Mouse (Mus musculus) lung, embryonic 14.5 days (tissue): Measurements from ENCODE around the gene Asb1. TPM values are rescaled to one million over a fixed set of nuclear protein-coding genes. Genes with fewer than 3 reads are reported as not detected.
A peak's percentile ranks its signal among the peaks of the same experiment; 100 is the strongest.

ENCODE experiments used
- ATAC-seq: fragments of 200-750 bp; cut with Nextera tagmentation; 2 replicates; pipeline ENCODE4 v1.8.0; 2017; ENCODE audit warnings: mild to moderate bottlenecking, moderate TSS enrichment, moderate library complexity; ENCODE audit not compliant: insufficient read depth
- DNase-seq: peaks from one replicate; pipeline ENCODE4 v3.0.0-alpha.2; 2015
- H3K27ac ChIP-seq: fragments of 300-500 bp; sonication (generic); 2 replicates; pipeline ENCODE4 v1.5.1; 2014; ENCODE audit warnings: low read depth, mild to moderate bottlenecking, moderate library complexity
- H3K27me3 ChIP-seq: fragments of 300-500 bp; sonication (generic); 2 replicates; pipeline ENCODE4 v1.6.1; 2014; ENCODE audit warnings: low read length, control low read depth; ENCODE audit not compliant: insufficient read depth
- H3K36me3 ChIP-seq: fragments of 300-500 bp; sonication (generic); 2 replicates; pipeline ENCODE4 v1.6.1; 2014; ENCODE audit warnings: control low read depth; ENCODE audit not compliant: insufficient read depth
- H3K4me1 ChIP-seq: fragments of 300-500 bp; sonication (generic); 2 replicates; pipeline ENCODE4 v1.6.1; 2014; ENCODE audit warnings: antibody characterized with exemption, control low read depth; ENCODE audit not compliant: insufficient read depth
- H3K4me2 ChIP-seq: fragments of 300-500 bp; sonication (generic); 2 replicates; pipeline ENCODE4 v1.6.1; 2014; ENCODE audit warnings: mild to moderate bottlenecking
- H3K4me3 ChIP-seq: fragments of 300-500 bp; sonication (generic); 2 replicates; pipeline ENCODE4 v1.5.1; 2014; ENCODE audit warnings: low read depth, low read length
- H3K9ac ChIP-seq: fragments of 300-500 bp; sonication (generic); 2 replicates; pipeline ENCODE4 v1.6.1; 2014
- H3K9me3 ChIP-seq: fragments of 300-500 bp; sonication (generic); 2 replicates; pipeline ENCODE4 v1.6.1; 2016; ENCODE audit warnings: low read depth, low read length, control low read depth
- CTCF ChIP-seq: IDR thresholded peaks from 2 replicates; pipeline ENCODE4 v1.5.1; 2016; ENCODE audit warnings: antibody characterized with exemption, low read depth
- WGBS: fragments of 180-500 bp; shearing (Covaris S2); extraction: QIAGEN DNeasy Blood & Tissue Kit; methylation state at CpG from one replicate; pipeline ENCODE4 v1.1.7; 2014; 5-methylcytosine and 5-hydroxymethylcytosine counted together
- polyA plus RNA-seq: library from polyadenylated mRNA; unstranded; fragments of >200 nt; fragmentation: Nextera tagmentation; extraction: Ambion mirVana; gene quantifications from 2 replicates; pipeline ENCODE4 v1.2.1, GENCODE M21; 2014

The Asb1 gene
- 7.0 and 8.0 TPM in 2 replicates for polyA plus RNA-seq

- ATAC-seq (peak; percentile 98), DNase-seq (peak; percentile 99)
- Histone ChIP-seq H3K4me1 (peaks cover 6% of the 10 kb centered on the region), H3K4me2 (peak within 1 kb of the TSS; percentile 97), H3K4me3 (peak within 1 kb of the TSS; percentile 81), H3K36me3 (peaks cover 8% of the 10 kb centered on the region), H3K27me3 (peaks cover 13% of the 10 kb centered on the region; the same call in 1 of the 2 replicates), H3K9ac (peak within 1 kb of the TSS; percentile 67), H3K9me3 (no peaks in the 10 kb centered on the region), H3K27ac (0 out of 2 replicates have a peak within 1 kb of the TSS, but pooled peaks have one; percentile 30)
- peak; percentile 56 for TF ChIP-seq CTCF
- under 1% methylated on average over 41 of the region's 41 CpGs for WGBS
Observed at GRCm38 (mm10) chr1:91540271-91540826, at the start of gene Asb1. Asb1 (plus strand) TSS chr1:91540544.

GRCm38 (mm10) chr1:91492740-91493139 lies 47.6 kb upstream of the Asb1 start:
- H3K27me3 ChIP-seq: no peaks in the 10 kb centered on the region
- H3K9ac ChIP-seq: no peak overlapping the region
- WGBS: 36% methylated on average over 2 of the region's 2 CpGs
- H3K27ac ChIP-seq: no peak overlapping the region
- no peaks in the 10 kb centered on the region for H3K9me3 ChIP-seq
- no peaks in the 10 kb centered on the region; the same call in 1 of the 2 replicates for H3K4me1 ChIP-seq
- ATAC-seq: no peak
- H3K36me3 ChIP-seq: no peaks in the 10 kb centered on the region
- no peak for TF ChIP-seq CTCF
- no peak overlapping the region for H3K4me2 ChIP-seq
- H3K4me3 ChIP-seq: no peak overlapping the region
- DNase-seq: no peak

GRCm38 (mm10) chr1:91493938-91494337 lies 46.4 kb upstream of the Asb1 start:
- no peak overlapping the region for H3K27ac ChIP-seq
- no peak for ATAC-seq
- no peak for DNase-seq
- TF ChIP-seq CTCF: no peak
- H3K4me1 ChIP-seq: no peaks in the 10 kb centered on the region; the same call in 1 of the 2 replicates
- no peaks in the 10 kb centered on the region for H3K27me3 ChIP-seq
- 34% methylated on average over 3 of the region's 3 CpGs for WGBS
- H3K9me3 ChIP-seq: no peaks in the 10 kb centered on the region
- H3K4me3 ChIP-seq: peak overlapping the region; percentile 90
- H3K4me2 ChIP-seq: peak overlapping the region; percentile 89
- H3K36me3 ChIP-seq: no peaks in the 10 kb centered on the region
- H3K9ac ChIP-seq: peak overlapping the region; percentile 2; the same call in 1 of the 2 replicates

- ATAC-seq (peak; percentile 99), DNase-seq (peak; percentile 94)
- Histone ChIP-seq H3K27me3 (no peaks in the 10 kb centered on the region), H3K36me3 (no peaks in the 10 kb centered on the region), H3K4me1 (no peaks in the 10 kb centered on the region; the same call in 1 of the 2 replicates), H3K4me3 (peak within 1 kb of the TSS; percentile 90), H3K27ac (no peak within 1 kb of the TSS), H3K9ac (peak within 1 kb of the TSS; percentile 74), H3K4me2 (peak within 1 kb of the TSS; percentile 89), H3K9me3 (no peaks in the 10 kb centered on the region)
- TF ChIP-seq CTCF: 0 out of 2 replicates have a peak, but pooled peaks have one; percentile 3
- WGBS: under 1% methylated on average over 79 of the region's 79 CpGs
Observed at GRCm38 (mm10) chr1:91494457-91495140, 45.7 kb upstream of the Asb1 start, which contains the start of gene Traf3ip1. Traf3ip1 (plus strand) TSS chr1:91494647.

GRCm38 (mm10) chr1:91495321-91495720 lies 45.0 kb upstream of the Asb1 start:
- H3K27me3 ChIP-seq: no peaks in the 10 kb centered on the region
- WGBS: 30% methylated on average over 5 of the region's 5 CpGs
- ATAC-seq: no peak
- no peaks in the 10 kb centered on the region; the same call in 1 of the 2 replicates for H3K4me1 ChIP-seq
- DNase-seq: no peak
- H3K36me3 ChIP-seq: peaks cover 5% of the 10 kb centered on the region; the same call in 1 of the 2 replicates
- H3K27ac ChIP-seq: no peak overlapping the region
- H3K9me3 ChIP-seq: no peaks in the 10 kb centered on the region
- no peak for TF ChIP-seq CTCF
- peak overlapping the region; percentile 90 for H3K4me3 ChIP-seq
- H3K9ac ChIP-seq: peak overlapping the region; percentile 74
- peak overlapping the region; percentile 89 for H3K4me2 ChIP-seq

GRCm38 (mm10) chr1:91498579-91498978 lies 41.8 kb upstream of the Asb1 start:
- Histone ChIP-seq H3K4me3 (no peak overlapping the region), H3K9ac (no peak overlapping the region), H3K27ac (no peak overlapping the region), H3K36me3 (peaks cover 33% of the 10 kb centered on the region), H3K27me3 (no peaks in the 10 kb centered on the region), H3K4me1 (no peaks in the 10 kb centered on the region; the same call in 1 of the 2 replicates), H3K9me3 (no peaks in the 10 kb centered on the region), H3K4me2 (no peak overlapping the region)
- DNase-seq (no peak), ATAC-seq (no peak)
- no peak for TF ChIP-seq CTCF
- 94% methylated on average over 6 of the region's 6 CpGs for WGBS

GRCm38 (mm10) chr1:91504615-91505014 lies 35.7 kb upstream of the Asb1 start:
- Histone ChIP-seq H3K9me3 (no peaks in the 10 kb centered on the region), H3K9ac (no peak overlapping the region), H3K27ac (no peak overlapping the region), H3K36me3 (peaks cover 59% of the 10 kb centered on the region), H3K4me3 (no peak overlapping the region), H3K4me2 (no peak overlapping the region), H3K27me3 (no peaks in the 10 kb centered on the region), H3K4me1 (no peaks in the 10 kb centered on the region)
- no peak for TF ChIP-seq CTCF
- 40% methylated on average over 3 of the region's 3 CpGs for WGBS
- ATAC-seq (no peak), DNase-seq (no peak)
